Mouse (Mus musculus): ENCODE results near the gene Msi2.

Gene Msi2

DNA sequence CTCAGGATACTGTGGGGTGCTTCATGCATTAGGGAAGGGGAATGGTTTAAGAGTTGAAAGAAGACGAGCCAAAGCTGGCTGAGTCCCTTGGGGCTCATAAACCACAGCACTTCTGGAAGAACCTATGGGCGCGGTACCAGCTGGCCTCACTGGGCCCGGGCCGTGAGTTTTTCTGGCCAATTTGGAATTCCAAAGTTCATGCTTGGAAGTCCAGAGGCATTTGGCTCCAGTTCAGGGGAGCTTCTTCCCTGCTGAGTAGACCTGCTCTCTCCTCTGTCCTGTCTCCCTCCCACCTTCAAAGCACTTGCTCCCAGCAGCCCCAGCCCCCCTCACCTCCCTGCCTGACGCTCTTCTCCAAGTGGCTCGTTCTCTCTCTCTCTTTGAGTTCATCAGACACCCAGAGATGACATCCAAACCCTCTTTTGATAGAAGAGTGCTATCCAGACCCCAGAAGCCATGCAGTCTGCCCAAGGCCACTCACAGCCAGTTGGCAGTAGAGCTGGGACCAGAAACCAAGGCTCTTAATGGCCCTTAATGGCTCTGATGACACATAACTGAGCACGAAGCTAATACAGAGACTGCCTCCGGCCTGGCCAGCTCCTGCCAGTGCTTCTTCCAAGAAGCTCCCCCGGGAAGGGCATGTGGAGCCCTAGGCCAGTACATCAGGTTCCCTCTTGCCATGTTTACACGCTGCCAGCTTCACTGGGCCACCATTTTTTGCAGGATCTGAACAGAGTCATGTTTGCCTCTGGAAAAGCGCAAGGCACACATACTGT is 204.0 kb downstream of the Msi2 start:
- no peak for DNase-seq (ENCODE audit: low spot score)

DNA sequence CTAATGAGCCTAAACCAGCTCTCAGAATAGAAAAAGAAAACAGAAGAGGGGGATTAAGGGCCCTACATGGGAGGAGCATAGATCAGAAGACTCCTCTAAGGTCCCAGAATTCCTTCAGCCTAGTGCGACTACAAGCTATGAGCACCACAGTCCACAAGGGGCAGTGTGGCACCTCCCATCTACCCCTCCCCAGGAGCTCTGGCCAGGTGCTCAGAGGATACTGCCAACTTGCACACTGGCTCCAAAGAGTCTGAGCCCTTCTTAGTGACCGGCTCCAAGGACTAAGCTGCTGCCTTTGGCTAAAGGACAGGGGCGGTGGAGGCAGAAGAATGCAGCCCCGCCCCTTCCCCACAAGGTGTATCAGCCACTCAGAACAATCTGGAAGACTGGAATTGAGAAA is 205.7 kb downstream of the Msi2 start:
- peak; percentile 71 for DNase-seq (ENCODE audit: low spot score)

DNA sequence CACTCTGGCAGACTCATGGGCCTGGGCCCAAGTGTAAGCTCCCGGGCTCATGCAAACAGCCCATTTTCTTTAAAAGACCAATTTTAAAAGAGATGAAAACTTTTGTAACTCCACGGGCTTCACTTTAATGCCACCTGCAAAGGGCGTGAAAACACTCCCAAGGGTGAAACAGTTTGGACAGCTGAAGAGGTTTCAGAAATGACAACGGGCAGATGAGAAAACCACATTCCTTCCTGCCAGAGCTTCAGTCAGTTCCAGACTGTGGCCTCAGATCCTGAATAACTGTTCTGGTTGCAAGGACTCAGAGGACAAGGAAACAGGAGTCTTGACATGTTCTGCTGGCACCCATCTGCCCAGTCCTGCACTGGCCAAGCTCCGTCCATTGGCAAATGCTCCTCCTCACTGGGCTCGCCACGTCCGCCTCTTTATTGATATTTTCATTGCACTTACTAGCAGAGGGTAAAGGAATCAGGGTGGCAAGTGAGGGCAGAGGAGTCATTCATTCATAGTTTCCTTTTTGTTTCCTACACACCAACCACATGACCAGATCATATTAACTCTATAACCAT is 207.9 kb downstream of the Msi2 start:
- no peak for DNase-seq (ENCODE audit: low spot score)

DNA sequence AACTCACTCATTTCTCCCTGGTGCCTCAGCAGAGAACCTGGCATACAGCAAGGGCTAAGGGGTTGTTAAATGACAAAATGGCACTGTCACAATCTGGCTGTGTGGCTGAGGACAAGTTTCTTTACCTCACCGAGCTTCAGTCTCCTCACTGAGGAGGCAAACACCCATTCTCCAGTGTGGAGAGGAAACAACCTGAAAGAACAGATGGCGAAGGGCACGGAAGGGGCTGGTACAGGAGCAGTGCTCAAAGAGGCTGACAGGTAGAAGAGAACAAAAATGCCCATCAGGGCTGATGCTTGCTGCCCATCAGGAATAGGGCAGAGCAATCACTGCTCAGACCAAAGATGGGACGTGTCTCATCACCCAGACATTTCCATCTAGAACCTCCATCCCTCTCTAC is 208.8 kb downstream of the Msi2 start:
- no peak for DNase-seq (ENCODE audit: low spot score)

DNA sequence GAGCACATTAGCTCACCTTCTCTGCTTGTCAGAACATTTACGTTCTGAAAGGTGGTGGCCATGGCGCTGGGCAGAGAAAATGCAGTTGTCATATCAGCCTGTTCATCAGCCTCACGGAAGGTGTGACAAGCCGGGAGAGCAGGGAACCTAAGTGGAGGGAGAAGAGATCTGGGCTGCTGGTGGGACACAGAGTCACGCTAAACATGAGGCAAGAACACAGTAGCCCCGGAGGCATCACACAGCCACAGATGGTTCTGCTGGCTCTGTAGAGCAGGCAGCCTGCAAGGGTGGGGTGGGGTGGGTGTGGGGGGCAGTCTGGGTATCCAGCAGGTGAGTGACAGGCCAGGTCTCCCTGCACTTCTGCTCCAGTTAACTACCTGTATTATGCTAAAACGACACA is 210.2 kb downstream of the Msi2 start:
- no peak for DNase-seq (ENCODE audit: low spot score)

DNA sequence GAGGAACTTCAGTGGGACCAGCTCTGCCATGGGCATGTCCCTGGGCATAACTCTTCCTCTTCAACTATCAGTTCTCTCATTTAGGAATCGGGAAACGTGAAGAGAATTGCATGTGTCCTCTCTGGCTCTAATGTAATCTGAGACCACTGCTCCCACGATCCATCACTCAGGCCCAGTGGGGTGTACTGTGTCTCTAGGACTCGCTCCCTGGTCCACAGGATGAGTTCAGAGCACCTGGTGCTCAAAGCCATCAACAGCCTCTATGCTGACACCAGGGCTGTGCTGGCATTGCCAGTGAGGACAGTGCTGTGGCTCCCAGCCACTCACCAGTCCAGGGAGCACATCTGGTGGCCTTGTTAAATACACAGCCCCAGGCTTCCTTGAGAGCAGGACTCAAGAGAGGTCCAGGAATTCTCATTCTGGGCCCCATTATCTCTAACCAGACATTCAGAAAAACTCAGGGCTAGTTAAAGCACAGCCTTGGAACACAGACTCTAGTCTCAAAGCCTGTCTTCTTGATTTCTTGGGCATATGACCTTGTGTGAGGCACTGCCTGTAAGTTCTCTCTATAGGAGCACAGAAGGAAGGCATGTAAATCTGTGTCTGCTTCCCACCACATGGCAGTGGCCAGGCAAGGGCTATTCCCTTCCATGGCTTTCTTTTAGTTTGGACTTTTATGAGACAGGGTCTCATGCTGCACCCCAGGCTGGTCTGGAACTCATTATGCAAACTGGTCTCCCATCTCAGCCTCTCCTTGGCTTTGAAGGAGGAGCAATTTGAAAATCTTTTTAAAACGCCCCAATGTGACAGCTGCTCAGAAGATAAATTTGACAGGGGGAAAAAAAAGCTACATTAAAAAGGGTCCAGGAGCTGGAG is 211.5 kb downstream of the Msi2 start:
- peak; percentile 56 for DNase-seq (ENCODE audit: low spot score)

DNA sequence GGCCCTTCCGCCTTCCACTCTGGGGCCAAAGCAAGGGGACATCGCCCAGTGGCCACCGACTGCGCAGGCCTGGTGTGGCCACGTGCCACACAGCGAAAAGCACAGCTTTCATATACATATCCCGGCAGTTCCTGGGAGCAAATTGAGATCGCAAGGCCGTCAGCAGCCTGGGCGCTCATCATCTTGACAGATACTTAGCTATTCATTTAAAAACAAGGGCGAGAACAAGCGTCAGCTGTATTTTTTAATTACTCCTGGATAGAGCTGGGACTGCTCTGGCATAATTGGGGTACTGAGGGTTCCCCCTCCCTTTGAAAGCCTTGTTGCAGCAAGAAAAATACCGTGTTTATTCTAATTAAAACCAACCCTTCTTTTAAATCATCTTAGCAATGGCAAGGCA is 212.2 kb downstream of the Msi2 start:
- DNase-seq (ENCODE audit: low spot score): no peak

DNA sequence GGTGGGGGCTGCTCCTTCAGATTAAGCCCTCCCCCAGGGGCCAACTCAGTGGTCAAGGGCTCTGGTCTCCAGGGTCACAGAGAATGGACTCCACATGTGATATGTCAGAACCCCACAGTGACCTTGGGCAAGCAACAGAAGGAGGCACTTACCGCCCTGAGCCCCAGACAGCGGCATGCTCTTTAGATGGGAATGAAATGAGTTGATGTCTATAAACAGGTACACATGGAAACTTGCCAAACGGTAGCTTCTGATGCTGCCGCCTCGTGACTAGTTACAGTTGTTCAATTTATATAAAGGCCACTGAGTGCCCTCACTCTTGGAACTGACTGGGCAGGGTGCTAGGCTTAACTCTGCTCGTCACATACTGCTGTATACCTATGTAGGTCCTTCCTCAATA is 215.7 kb downstream of the Msi2 start:
- DNase-seq (ENCODE audit: low spot score): no peak

DNA sequence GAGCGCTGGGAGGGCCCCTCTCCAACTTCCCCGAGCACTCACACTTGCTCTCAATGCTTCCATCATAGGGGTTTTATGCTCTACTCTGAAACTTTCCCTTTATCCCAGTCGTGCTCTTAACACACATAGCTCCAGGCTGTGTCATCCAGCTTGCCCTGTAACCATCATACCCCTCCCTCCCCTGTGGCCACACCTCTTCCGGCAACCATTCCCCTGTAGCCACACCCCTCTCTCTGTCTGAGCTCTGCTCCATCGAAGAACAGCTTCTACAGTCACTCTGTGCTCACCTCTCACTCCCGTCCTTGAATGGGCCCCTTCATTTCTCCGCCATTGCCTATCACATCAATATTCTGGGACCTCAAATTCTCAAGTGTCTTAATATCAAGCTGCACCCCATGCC is 219.8 kb downstream of the Msi2 start:
- DNase-seq (ENCODE audit: low spot score): no peak

DNA sequence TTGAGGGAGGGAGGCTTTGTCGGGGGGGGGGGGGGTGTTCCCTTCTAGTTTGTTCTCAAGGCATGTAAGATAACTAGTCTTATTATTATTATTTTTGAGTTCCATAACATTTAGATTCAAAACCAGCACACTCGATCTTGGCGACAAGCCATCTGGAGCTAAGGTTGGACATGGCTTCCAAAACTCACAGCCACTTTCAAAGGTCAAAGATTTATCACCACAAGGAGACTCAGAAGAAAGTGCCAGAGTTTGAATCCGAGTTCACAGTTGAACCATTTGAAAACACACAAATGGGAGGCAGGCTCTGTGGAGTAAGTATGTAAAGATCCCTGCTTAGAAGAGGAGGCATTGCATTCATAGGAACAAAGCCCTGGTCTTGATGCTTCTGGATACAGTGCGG is 221.9 kb downstream of the Msi2 start:
- DNase-seq (ENCODE audit: low spot score): no peak

DNA sequence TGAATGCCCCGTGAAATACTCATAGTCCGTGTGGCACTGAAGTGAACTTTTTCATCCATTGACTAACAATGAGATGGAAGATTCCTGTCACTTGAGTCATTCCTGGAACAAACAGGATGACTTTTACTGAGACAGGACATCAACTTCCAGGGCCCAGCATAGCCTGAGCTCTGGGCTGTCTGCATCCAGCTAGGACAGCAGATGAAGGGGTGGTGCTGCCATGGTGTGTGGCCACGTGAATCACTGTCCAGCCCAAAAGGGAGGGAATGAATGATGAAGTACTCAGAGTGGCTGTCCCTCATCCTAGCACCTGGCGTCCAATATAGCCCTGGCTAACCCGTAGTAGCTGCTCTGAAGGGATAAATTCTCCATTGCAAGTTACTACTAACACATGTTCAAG is 222.6 kb downstream of the Msi2 start:
- DNase-seq (ENCODE audit: low spot score): no peak

DNA sequence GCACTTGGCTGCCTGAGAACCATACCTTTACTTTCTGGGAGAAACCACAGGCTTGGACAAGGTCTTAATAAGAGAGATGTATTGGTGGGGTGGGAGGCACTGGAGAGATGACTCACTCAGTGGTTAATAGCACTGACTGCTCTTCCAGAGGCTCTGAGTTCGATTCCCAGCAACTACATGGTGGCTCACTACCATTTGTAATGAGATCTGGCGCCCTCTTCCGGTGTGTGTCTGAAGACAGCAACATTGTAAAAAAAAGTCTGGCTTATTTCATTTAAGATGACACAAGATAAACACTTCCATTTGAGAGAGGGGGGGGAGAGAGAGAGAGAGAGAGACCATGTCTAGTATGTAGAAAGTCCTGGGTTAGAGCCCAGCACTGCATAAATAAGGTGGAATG is 223.3 kb downstream of the Msi2 start:
- DNase-seq (ENCODE audit: low spot score): no peak

DNA sequence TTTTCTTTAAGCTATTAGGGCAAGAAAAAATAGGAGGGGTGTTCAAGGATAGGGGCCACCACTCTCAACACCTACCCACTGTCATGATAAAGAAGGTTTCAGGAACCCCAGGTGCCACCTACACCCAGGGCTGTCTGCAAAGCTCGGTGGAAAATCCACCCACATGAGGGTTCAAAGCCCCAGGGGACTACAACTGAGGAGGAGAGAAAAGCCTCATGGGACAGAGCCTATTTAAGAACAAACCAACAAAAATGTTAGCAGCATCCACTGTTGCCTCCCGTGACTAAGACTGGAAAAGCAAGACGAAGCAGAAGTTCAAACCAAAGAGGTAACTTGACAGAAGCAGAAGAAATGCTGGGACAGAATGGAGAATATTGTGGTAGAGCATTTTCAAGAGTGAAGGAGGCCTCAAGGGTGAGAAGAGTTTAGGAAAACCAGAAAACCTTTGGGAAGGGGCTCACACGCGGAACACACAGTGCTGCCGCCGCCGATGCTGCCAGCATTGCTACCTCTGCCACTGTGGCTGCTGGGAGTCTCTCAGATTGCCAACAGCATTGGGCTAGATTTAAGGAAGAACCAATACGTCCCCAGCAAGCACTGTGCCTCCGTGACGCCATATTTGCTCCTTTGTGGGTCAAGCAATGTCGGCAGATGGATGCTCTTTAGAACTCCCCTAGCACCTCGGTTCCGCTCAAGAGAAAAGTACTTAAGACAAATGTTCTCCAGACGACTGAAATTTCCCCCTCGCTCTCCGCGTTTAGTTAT is 224.3 kb downstream of the Msi2 start:
- DNase-seq (ENCODE audit: low spot score): no peak

DNA sequence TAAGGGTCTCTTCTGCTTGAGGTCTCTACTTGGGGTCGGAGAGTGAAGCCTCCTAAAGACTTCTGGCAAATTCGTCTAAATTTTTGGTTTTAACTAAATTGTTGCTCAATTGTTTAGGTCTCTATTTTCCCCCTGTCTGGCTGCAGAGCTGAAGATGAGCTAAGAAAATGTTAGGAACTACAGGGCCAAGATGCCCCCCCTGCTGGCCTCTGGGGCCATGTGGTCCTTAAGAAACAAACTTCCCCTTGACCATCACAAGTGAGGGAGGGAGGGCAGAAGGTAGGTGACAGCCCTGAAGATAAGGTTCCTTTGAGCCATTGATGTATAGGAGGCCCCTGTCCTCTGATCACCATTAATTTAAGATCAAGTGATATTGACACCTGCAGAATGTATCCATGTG is 225.7 kb downstream of the Msi2 start:
- no peak for DNase-seq (ENCODE audit: low spot score)

DNA sequence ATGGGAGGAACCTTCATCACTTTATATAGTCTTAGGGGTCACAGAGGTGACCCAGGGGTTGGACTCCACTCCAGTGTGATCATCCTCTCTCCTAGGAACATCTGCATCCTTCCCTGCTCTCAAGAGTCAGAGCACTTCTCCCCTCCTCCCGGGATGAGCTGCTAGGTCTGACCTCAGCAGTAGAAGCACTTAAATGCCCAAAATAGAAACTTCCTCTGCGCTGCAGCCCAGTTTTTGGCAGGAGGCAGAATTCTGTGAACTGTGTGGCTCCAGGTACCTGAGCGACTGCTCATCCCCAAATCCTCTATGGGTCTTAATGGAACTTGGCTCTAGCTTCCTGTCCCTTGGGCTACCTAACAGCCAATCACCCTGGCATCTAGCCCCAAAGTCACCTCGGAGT is 228.3 kb downstream of the Msi2 start:
- no peak for DNase-seq (ENCODE audit: low spot score)

DNA sequence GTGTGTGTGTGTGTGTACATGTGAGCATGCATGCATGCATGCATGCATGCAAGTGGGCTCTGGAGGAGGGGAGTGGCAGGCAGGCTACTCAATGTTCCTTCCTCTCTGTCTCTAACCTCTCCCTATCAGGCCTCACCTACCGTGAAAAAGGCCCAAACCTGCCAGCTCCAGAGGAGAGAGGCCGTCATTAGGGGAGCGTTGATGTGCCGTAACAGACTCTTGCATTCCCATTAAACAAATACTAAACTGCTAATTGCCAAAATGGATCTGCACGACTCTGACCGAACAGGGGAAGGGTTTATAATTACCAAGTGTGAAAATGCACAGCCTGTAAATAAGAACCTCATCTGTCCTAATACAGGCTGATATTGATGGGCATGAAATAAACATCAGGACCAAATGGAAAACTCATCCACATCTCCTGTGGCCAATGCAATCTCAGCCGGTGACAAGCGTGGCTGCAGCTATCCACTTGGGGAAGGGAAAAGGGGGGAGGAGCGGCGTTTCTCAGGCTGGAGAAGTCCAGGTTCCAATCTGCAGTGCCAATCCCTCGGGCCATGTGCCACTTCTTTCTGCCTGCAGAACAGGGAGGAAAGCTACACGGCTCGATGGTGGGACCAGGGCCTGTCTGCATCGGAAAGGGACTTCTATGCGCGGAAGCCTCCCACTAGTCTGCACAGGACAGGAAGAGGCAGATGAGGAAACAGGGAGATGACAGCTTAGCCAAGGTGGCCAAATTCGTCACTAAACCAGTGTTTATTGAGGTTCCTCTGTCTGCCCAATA is 229.2 kb downstream of the Msi2 start:
- DNase-seq (ENCODE audit: low spot score): no peak

DNA sequence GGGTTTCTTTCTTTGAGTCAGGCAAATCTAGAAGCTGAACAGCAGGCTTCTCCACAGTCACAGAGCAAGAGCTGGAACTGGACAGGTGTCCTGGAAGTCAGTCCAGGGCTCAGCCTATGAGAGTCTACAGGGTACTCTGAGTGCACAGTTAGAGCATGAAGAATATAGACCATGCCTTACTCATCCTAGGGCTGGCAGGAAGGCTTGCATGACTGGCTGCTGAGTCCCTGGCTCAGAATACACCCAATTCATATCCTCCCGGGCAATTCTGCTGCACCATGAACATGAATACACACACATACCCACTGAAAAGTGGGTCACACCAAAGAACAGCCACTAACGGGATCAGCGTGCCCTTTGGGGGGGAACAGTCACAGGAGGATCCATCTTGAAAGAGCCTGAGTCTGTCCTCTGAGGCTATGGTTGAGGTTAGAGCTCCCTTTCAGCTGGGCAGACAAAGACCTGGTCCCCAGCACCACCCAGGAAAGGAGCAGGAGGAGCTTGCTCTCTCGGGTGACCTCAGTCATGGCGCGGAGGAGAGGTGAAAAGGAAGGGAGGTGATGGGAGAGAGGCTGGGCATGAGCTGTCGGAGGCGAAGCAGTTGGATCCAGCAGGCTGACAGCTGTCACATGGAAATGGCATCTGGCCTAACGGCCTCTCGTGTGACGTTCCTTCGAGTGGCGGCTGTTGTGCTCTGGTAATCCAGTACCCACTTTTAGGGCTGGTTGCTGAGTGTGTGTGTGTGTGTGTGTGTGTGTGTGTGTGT is 230.0 kb downstream of the Msi2 start:
- DNase-seq (ENCODE audit: low spot score): no peak

DNA sequence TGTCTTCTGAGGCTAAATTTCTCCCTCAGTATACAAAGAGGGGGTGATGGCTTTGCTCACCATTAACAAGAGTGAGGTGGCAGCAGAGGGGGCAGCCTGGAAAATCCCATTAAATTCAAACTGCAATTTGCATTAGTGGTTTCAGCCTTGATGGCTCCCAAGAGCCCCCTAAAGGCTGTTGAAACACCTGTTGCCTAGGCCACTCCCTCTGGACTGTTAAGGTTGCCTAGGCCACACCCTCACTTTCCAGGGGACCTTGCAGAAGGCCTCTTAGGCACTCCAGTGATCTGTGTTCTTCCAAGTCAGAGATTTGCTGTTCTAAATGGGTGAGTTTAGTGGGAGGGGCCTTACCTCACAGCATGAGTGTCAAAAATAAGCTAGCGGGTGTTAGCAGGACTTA is 232.3 kb downstream of the Msi2 start:
- no peak for DNase-seq (ENCODE audit: low spot score)

DNA sequence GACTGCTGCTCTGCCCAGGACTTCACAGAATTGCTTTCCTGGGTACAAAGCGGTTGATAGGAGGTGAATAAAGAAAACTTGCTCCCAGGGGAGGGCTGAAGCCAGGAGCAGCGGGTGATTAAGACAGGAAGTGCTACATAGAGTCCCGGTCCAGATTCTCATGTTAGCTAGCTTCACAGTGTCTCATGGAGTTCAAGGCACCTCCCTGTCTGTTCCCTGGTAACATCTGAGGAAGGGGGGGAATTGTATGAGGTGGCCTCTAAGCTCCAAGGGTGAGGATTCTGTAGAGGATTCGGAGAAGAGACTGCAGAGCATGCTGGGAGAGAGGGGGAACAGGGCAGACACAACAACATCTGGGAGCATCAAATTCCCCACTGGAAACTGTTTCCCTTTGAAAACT is 233.2 kb downstream of the Msi2 start:
- no peak for DNase-seq (ENCODE audit: low spot score)

DNA sequence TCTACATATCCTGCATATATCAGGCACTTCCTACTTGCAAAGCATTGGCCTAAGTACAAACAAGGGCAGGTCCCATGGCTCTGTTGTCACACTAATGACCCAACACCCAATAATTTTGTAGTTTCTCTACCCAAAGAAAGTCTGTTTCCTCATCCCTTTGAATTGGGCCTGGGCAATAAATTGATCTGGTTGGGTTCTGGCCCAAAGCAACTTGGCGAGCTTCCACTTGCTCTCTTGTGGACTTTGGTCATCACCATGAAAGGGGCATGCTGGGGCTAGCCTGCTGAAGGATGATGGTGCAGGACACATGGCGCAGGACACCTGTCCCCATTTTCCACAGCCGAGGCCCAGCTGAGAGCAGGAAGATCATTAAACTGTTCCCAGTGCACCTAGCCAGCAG is 234.3 kb downstream of the Msi2 start:
- DNase-seq (ENCODE audit: low spot score): no peak

DNA sequence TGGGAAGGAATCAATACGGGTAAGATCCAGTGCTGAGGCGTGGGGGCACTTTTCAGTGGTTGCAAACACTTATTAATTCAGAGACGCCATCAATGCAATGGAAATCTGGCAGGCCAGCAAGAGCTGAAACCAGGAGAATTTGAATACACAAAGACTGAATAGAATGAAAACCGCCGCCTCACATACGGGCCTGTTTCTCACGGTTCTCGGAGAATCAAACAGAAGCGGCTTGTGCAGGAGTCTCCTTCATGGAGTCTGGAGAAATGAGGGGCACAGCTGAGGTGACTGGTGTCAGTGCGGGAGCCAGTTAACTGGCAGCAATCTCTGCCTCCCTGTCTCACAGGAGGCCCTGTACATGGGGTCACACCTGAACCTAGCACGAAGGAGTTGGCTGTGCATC is 235.7 kb downstream of the Msi2 start:
- DNase-seq (ENCODE audit: low spot score): peak; percentile 70

All from embryo, embryonic 10.5 days (tissue).